In genomic region chr10:86203175-86203574, GRCm38 (mm10) we compare ENCODE assay signal across 20 mouse cellular contexts.
DNase-seq lines count a peak whose midpoint lies in the region; ATAC-seq and TF ChIP-seq lines count a peak whose summit lies in the region.
"Had no signal": no experiment of that assay in that cellular context is flagged by ENCODE, and none has a peak within 500 bp of the region (broad histone marks: within the 10 kb centered on the region; RNA-seq: fewer than 3 reads in every experiment).

No protein-coding gene starts in this region.

- DNase-seq in heart, adult 2 months, result no peak
- DNase-seq in kidney, adult 2 months, result peak; percentile 56
- peak; percentile 54 for DNase-seq in kidney, postnatal 0 days (ENCODE audit: low spot score)
- no peak for DNase-seq in right cerebral cortex, postnatal 36 days (ENCODE audit: low spot score in 2 of 2)
- DNase-seq in left cerebral cortex, postnatal 25 days (ENCODE audit: low spot score in 2 of 2), result no peak
- DNase-seq: adrenal gland, postnatal 36 days; cerebellum, adult 9-10 months; layer of hippocampus, adult 9-11 months; liver, embryonic 13.5 days; lung, postnatal 14 days; thymus, adult 2 months; thymus, postnatal 4 days had no signal

- ATAC-seq in heart, embryonic 12.5 days (ENCODE audit: insufficient number of reproducible peaks, low FRiP score), result no peak
- no peak for ATAC-seq in kidney, embryonic 15.5 days (replicated peaks; ENCODE audit: low FRiP score)
- no peak for ATAC-seq in kidney, postnatal 0 days (replicated peaks; ENCODE audit: low FRiP score, low read depth)
- ATAC-seq: forebrain, embryonic 15.5 days had no signal

- peaks cover 4% of the 10 kb centered on the region for H3K4me1 ChIP-seq in heart, adult 2 months (ENCODE audit: control insufficient read depth, insufficient read depth, low read length)
- no peaks in the 10 kb centered on the region; the same call in 1 of the 2 replicates for H3K4me1 ChIP-seq in heart, embryonic 12.5 days (replicated peaks)
- peaks cover 3% of the 10 kb centered on the region; the same call in 1 of the 2 replicates for H3K4me1 ChIP-seq in kidney, adult 2 months (ENCODE audit: control insufficient read depth, insufficient read depth, low read length)
- no peaks in the 10 kb centered on the region for H3K4me1 ChIP-seq in kidney, embryonic 15.5 days
- H3K4me1 ChIP-seq in kidney, postnatal 0 days (replicated peaks; ENCODE audit: insufficient read depth, low read length), result no peaks in the 10 kb centered on the region
- H3K4me1 ChIP-seq: forebrain, embryonic 15.5 days; hindbrain, embryonic 13.5 days; liver, embryonic 13.5 days; neural tube, embryonic 15.5 days had no signal

- no peak for TF ChIP-seq EP300 in heart, adult 2 months (IDR thresholded peaks at IDR 0.05; ENCODE audit: insufficient read depth, low read depth, low read length)

- H3K27ac ChIP-seq in heart, adult 2 months, result peak overlapping the region; percentile 45
- H3K27ac ChIP-seq in heart, embryonic 12.5 days (ENCODE audit: poor library complexity, severe bottlenecking), result no peak overlapping the region
- peak overlapping the region; percentile 51 for H3K27ac ChIP-seq in kidney, adult 2 months (ENCODE audit: insufficient read depth, low read depth, low read length)
- no peak overlapping the region for H3K27ac ChIP-seq in kidney, embryonic 15.5 days
- no peak overlapping the region for H3K27ac ChIP-seq in kidney, postnatal 0 days
- H3K27ac ChIP-seq: embryonic facial prominence, embryonic 15.5 days; forebrain, embryonic 15.5 days; hindbrain, embryonic 13.5 days; liver, embryonic 13.5 days; neural tube, embryonic 15.5 days; stomach, postnatal 0 days had no signal

- H3K4me2 ChIP-seq in heart, embryonic 12.5 days, result no peak overlapping the region
- H3K4me2 ChIP-seq in kidney, embryonic 15.5 days, result no peak overlapping the region
- H3K4me2 ChIP-seq in kidney, postnatal 0 days (ENCODE audit: low read length), result no peak overlapping the region
- H3K4me2 ChIP-seq: embryonic facial prominence, embryonic 15.5 days; forebrain, embryonic 15.5 days; hindbrain, embryonic 13.5 days; liver, embryonic 13.5 days; midbrain, embryonic 11.5 days; neural tube, embryonic 15.5 days had no signal

- H3K9me3 ChIP-seq in heart, embryonic 12.5 days (replicated peaks), result no peaks in the 10 kb centered on the region
- H3K9me3 ChIP-seq in kidney, embryonic 15.5 days (replicated peaks), result no peaks in the 10 kb centered on the region
- H3K9me3 ChIP-seq in kidney, postnatal 0 days (replicated peaks; ENCODE audit: low read length), result no peaks in the 10 kb centered on the region
- H3K9me3 ChIP-seq: embryonic facial prominence, embryonic 15.5 days; forebrain, embryonic 15.5 days; hindbrain, embryonic 13.5 days; liver, embryonic 13.5 days; neural tube, embryonic 15.5 days had no signal

- TF ChIP-seq POLR2A in heart, adult 2 months (IDR thresholded peaks at IDR 0.05; ENCODE audit: insufficient read depth, low read depth, low read length), result no peak
- TF ChIP-seq POLR2A in kidney, adult 2 months (IDR thresholded peaks at IDR 0.05; ENCODE audit: low read depth, low read length), result no peak

- H3K36me3 ChIP-seq in heart, adult 2 months (ENCODE audit: control insufficient read depth, insufficient read depth, low read length), result no peaks in the 10 kb centered on the region
- no peaks in the 10 kb centered on the region for H3K36me3 ChIP-seq in heart, embryonic 12.5 days
- H3K36me3 ChIP-seq in kidney, adult 2 months (ENCODE audit: control insufficient read depth, insufficient read depth, low read length), result no peaks in the 10 kb centered on the region
- H3K36me3 ChIP-seq in kidney, embryonic 15.5 days, result no peaks in the 10 kb centered on the region
- H3K36me3 ChIP-seq in kidney, postnatal 0 days (ENCODE audit: insufficient read depth, low read length), result no peaks in the 10 kb centered on the region
- H3K36me3 ChIP-seq: embryonic facial prominence, embryonic 15.5 days; forebrain, embryonic 15.5 days; hindbrain, embryonic 13.5 days; liver, embryonic 13.5 days; neural tube, embryonic 15.5 days had no signal

- WGBS in heart, adult 2 months, result 70% methylated on average over 6 of the region's 6 CpGs
- whole genome bisulfite sequencing in heart, embryonic 12.5 days, result 81% methylated on average over 6 of the region's 6 CpGs
- WGBS in kidney, adult 2 months, result 74% methylated on average over 6 of the region's 6 CpGs
- 78% methylated on average over 6 of the region's 6 CpGs for WGBS in kidney, embryonic 15.5 days
- WGBS in kidney, postnatal 0 days, result 71% methylated on average over 6 of the region's 6 CpGs

- no peak overlapping the region for H3K9ac ChIP-seq in heart, adult 2 months (ENCODE audit: low read depth, low read length)
- no peak overlapping the region for H3K9ac ChIP-seq in heart, embryonic 12.5 days
- H3K9ac ChIP-seq in kidney, embryonic 15.5 days, result no peak overlapping the region
- no peak overlapping the region for H3K9ac ChIP-seq in kidney, postnatal 0 days (ENCODE audit: low read depth, low read length)
- H3K9ac ChIP-seq: embryonic facial prominence, embryonic 15.5 days; forebrain, embryonic 15.5 days; hindbrain, embryonic 13.5 days; liver, embryonic 13.5 days; neural tube, embryonic 15.5 days had no signal

- H3K27me3 ChIP-seq in heart, adult 2 months (ENCODE audit: control insufficient read depth, insufficient read depth, low read length), result no peaks in the 10 kb centered on the region
- no peaks in the 10 kb centered on the region for H3K27me3 ChIP-seq in heart, embryonic 12.5 days (replicated peaks)
- H3K27me3 ChIP-seq in kidney, adult 2 months (replicated peaks; ENCODE audit: control insufficient read depth, insufficient read depth, low read length), result no peaks in the 10 kb centered on the region
- no peaks in the 10 kb centered on the region for H3K27me3 ChIP-seq in kidney, embryonic 15.5 days
- H3K27me3 ChIP-seq in kidney, postnatal 0 days (ENCODE audit: insufficient read depth, low read length), result no peaks in the 10 kb centered on the region
- H3K27me3 ChIP-seq: embryonic facial prominence, embryonic 15.5 days; forebrain, embryonic 15.5 days; hindbrain, embryonic 13.5 days; liver, embryonic 13.5 days; neural tube, embryonic 15.5 days had no signal

- intact Hi-C loops in heart, adult 2 months (cut with DNase I), result no loop called here
- intact Hi-C loops in left cerebral cortex, postnatal 25 days (cut with DNase I), result no loop called here

- no peak for TF ChIP-seq CTCF in heart, adult 2 months (IDR thresholded peaks at IDR 0.05)
- TF ChIP-seq CTCF in kidney, adult 2 months (conservative IDR thresholded peaks at IDR 0.05; ENCODE audit: insufficient read depth, insufficient read length, low read depth, low read length), result no peak
- no peak for TF ChIP-seq CTCF in kidney, postnatal 0 days (IDR thresholded peaks at IDR 0.05; ENCODE audit: low read depth)

- no peak overlapping the region for H3K4me3 ChIP-seq in heart, adult 2 months
- no peak overlapping the region for H3K4me3 ChIP-seq in heart, embryonic 12.5 days
- no peak overlapping the region for H3K4me3 ChIP-seq in kidney, adult 2 months (ENCODE audit: insufficient read depth, low read depth, low read length)
- no peak overlapping the region for H3K4me3 ChIP-seq in kidney, embryonic 15.5 days (replicated peaks)
- H3K4me3 ChIP-seq in kidney, postnatal 0 days (replicated peaks; ENCODE audit: low read depth, low read length), result no peak overlapping the region
- H3K4me3 ChIP-seq: embryonic facial prominence, embryonic 15.5 days; forebrain, embryonic 15.5 days; hindbrain, embryonic 13.5 days; liver, embryonic 13.5 days; neural tube, embryonic 15.5 days had no signal

- no peaks in the 10 kb centered on the region for H3K79me2 ChIP-seq in heart, adult 2 months (replicated peaks; ENCODE audit: control insufficient read depth, insufficient read depth, low read length)

Comparison
In these comparisons a context has a peak if more than half of its experiments do, and no peak if none do; other contexts are left out.
1. H3K27ac ChIP-seq: peak in heart, adult 2 months (single experiment) and kidney, adult 2 months (single experiment); none in heart, embryonic 12.5 days (single experiment), kidney, embryonic 15.5 days (single experiment) and kidney, postnatal 0 days (single experiment).
2. DNase-seq: peak in kidney, adult 2 months (single experiment) and kidney, postnatal 0 days (single experiment); none in heart, adult 2 months (0 of 2), right cerebral cortex, postnatal 36 days (0 of 2) and left cerebral cortex, postnatal 25 days (0 of 2).